Mouse (Mus musculus) CH12.LX (cell line): ENCODE measurements around the gene Cfap46.

Experiments
- EP300 ChIP-seq: IDR thresholded peaks from 2 replicates; pipeline ENCODE4 v1.6.1; 2011; ENCODE audit warnings: low read length, improper control_type of control experiment
- MAX ChIP-seq: IDR thresholded peaks from 2 replicates; pipeline ENCODE4 v1.6.1; 2011; ENCODE audit warnings: low read length, improper control_type of control experiment
- NRF1 ChIP-seq: IDR thresholded peaks from 2 replicates; pipeline ENCODE4 v1.6.1; 2014; ENCODE audit warnings: low read depth, mild to moderate bottlenecking, inconsistent platforms, low read length, improper control_type of control experiment, moderate library complexity
- POLR2A ChIP-seq: IDR thresholded peaks from 2 replicates; pipeline ENCODE4 v1.6.1; 2011; ENCODE audit warnings: low read depth, mild to moderate bottlenecking, improper control_type of control experiment, low read length
- SMC3 ChIP-seq: IDR thresholded peaks from 2 replicates; pipeline ENCODE4 v1.6.1; 2011; ENCODE audit warnings: low read depth, low read length, improper control_type of control experiment
- TCF12 ChIP-seq: IDR thresholded peaks from 2 replicates; pipeline ENCODE4 v1.6.1; 2014; ENCODE audit warnings: low read depth, mild to moderate bottlenecking, inconsistent platforms, low read length, improper control_type of control experiment
- USF1 ChIP-seq: IDR thresholded peaks from 2 replicates; pipeline ENCODE4 v1.6.1; 2014; ENCODE audit warnings: low read depth, mild to moderate bottlenecking, inconsistent platforms, low read length, improper control_type of control experiment

DNA sequence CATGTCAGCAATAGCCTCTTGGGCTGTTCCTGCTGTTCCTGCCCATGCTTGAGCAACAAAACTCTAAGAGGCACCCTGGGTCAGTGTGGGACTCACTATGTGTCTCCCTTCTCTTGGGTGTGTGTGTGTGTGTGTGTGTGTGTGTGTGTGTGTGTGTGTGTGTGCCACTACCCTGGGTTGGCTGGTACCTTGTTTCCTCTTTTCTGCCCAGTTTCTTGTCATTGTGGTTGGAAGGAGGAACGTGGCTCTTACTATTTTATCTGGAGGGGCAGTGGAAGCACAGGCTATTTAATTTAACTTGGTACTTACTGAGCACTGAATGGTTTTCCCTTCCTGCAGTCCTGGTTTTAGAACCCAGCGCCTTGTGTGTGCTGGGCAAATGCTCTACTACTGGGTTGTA is 73.3 kb downstream of the Cfap46 start:
- TF ChIP-seq USF1 (no peak), POLR2A (no peak), MAX (no peak), EP300 (no peak), NRF1 (no peak), SMC3 (no peak), TCF12 (no peak)
